Mouse (Mus musculus): Measurements from ENCODE around the gene Specc1. TPM values are rescaled to one million over a fixed set of nuclear protein-coding genes. Genes with fewer than 3 reads are reported as not detected.

Specc1 gene
- total and polyA plus RNA-seq, 3 experiments = 2.5 to 5.8 TPM; not detected in 1

DNA sequence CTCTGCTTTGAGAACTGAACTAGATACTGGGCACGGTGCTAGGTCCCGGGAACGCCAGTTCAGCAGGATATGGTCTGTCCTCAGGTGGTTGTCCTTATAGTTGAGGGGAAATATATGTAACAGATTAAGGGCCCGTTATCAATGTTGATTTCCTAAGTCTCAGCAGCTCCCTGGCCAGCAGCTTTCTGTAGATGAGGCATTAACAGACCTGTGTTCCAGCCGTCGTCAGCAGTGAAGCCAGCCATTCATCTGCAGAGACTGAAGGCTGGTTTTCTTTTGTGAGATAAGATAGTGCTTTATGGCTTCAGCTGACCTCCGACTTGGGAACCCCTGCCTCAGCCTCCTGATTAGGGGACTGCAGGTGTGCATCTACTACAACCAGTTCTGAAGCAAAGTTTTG is 307.5 kb downstream of the Specc1 start:
- TF ChIP-seq ELF1 (IDR thresholded peaks at IDR 0.05; ENCODE audit: low read depth, low read length) (no peak), UBTF (IDR thresholded peaks at IDR 0.05; ENCODE audit: borderline replicate concordance, insufficient read depth, low read depth, low read length) (no peak), MYC (IDR thresholded peaks at IDR 0.05; ENCODE audit: low read depth, low read length) (no peak), ZNF384 (IDR thresholded peaks at IDR 0.05; ENCODE audit: low read depth, low read length) (no peak), E2F4 (IDR thresholded peaks at IDR 0.05; ENCODE audit: borderline replicate concordance, low read depth, low read length) (no peak), MAX (IDR thresholded peaks at IDR 0.05; ENCODE audit: low read length) (no peak), BHLHE40 (IDR thresholded peaks at IDR 0.05; ENCODE audit: borderline replicate concordance, low read depth, low read length) (no peak), RCOR1 (IDR thresholded peaks at IDR 0.05; ENCODE audit: low read depth, low read length) (no peak), SMC3 (IDR thresholded peaks at IDR 0.05; ENCODE audit: low read depth, low read length) (no peak)
- Histone ChIP-seq H3K9me3 (replicated peaks; ENCODE audit: insufficient read depth, low read length) (no peaks in the 10 kb centered on the region), H3K27ac (ENCODE audit: control insufficient read depth, low read depth, low read length) (no peak overlapping the region), H3K4me1 (ENCODE audit: control insufficient read depth in 1 of 2, insufficient read depth in 2 of 2, low read length in 2 of 2) (no peaks in the 10 kb centered on the region), H3K9ac (ENCODE audit: control insufficient read depth, low read depth, low read length, poor library complexity, severe bottlenecking) (no peak overlapping the region), H3K4me3 (ENCODE audit: control insufficient read depth in 1 of 2, insufficient read depth in 1 of 2, low read depth in 2 of 2, low read length in 2 of 2) (no peak overlapping the region), H3K27me3 (ENCODE audit: control insufficient read depth in 1 of 2, insufficient read depth in 2 of 2, low read length in 2 of 2) (no peaks in the 10 kb centered on the region), H3K36me3 (ENCODE audit: control insufficient read depth in 1 of 2, insufficient read depth in 2 of 2, low read length in 2 of 2) (no peaks in the 10 kb centered on the region), H3K79me2 (ENCODE audit: control insufficient read depth, insufficient read depth, low read length, poor library complexity) (no peaks in the 10 kb centered on the region)
- DNase-seq (ENCODE audit: low read depth, low spot score) = no peak

DNA sequence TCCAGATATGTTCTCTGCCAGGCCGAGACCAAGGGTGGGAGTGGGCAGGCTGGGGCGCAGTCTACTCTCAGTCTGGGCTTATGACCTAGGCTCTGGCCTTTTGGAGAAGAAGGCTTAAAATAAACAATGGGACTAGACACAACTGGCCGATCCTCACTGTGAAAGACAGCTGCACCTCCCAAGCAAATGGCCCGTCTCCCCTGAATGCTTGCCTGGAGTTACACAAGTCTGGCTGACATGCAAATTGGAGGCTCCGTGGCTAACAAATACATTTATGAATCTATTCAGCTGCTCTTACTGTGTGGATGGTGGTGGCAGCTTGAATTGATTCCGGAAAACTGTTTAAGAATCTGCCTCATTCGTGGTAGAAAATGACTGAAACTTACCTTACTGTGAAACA is 309.1 kb downstream of the Specc1 start:
- Histone ChIP-seq H3K27me3 (ENCODE audit: control insufficient read depth in 1 of 2, insufficient read depth in 2 of 2, low read length in 2 of 2) (no peaks in the 10 kb centered on the region), H3K4me3 (ENCODE audit: control insufficient read depth in 1 of 2, insufficient read depth in 1 of 2, low read depth in 2 of 2, low read length in 2 of 2) (no peak overlapping the region), H3K9ac (ENCODE audit: control insufficient read depth, low read depth, low read length, poor library complexity, severe bottlenecking) (no peak overlapping the region), H3K9me3 (replicated peaks; ENCODE audit: insufficient read depth, low read length) (no peaks in the 10 kb centered on the region), H3K27ac (ENCODE audit: control insufficient read depth, low read depth, low read length) (no peak overlapping the region), H3K4me1 (ENCODE audit: control insufficient read depth in 1 of 2, insufficient read depth in 2 of 2, low read length in 2 of 2) (no peaks in the 10 kb centered on the region), H3K36me3 (ENCODE audit: control insufficient read depth in 1 of 2, insufficient read depth in 2 of 2, low read length in 2 of 2) (no peaks in the 10 kb centered on the region), H3K79me2 (ENCODE audit: control insufficient read depth, insufficient read depth, low read length, poor library complexity) (no peaks in the 10 kb centered on the region)
- TF ChIP-seq E2F4 (IDR thresholded peaks at IDR 0.05; ENCODE audit: borderline replicate concordance, low read depth, low read length) = no peak
- no peak for TF ChIP-seq GATA1 (IDR thresholded peaks at IDR 0.05; ENCODE audit: low read depth, low read length)
- no peak for TF ChIP-seq MAX (IDR thresholded peaks at IDR 0.05; ENCODE audit: low read length)
- no peak for TF ChIP-seq POLR2AphosphoS2 (IDR thresholded peaks at IDR 0.05; ENCODE audit: low read length)
- TF ChIP-seq TCF12 (IDR thresholded peaks at IDR 0.05; ENCODE audit: low read depth, low read length) = no peak
- no peak for TF ChIP-seq ZMIZ1 (IDR thresholded peaks at IDR 0.05; ENCODE audit: low read depth, low read length)
- TF ChIP-seq MYB (IDR thresholded peaks at IDR 0.05; ENCODE audit: low read depth, low read length) = no peak
- no peak for TF ChIP-seq BHLHE40 (IDR thresholded peaks at IDR 0.05; ENCODE audit: borderline replicate concordance, low read depth, low read length)
- no peak for TF ChIP-seq MEF2A (IDR thresholded peaks at IDR 0.05; ENCODE audit: extremely low read depth, insufficient replicate concordance, low read depth, low read length, poor library complexity, severe bottlenecking)
- no peak for TF ChIP-seq MAZ (IDR thresholded peaks at IDR 0.05; ENCODE audit: low read depth, low read length)
- TF ChIP-seq EP300 (IDR thresholded peaks at IDR 0.05; ENCODE audit: low read depth in 1 of 2, low read length in 2 of 2) = no peak
- TF ChIP-seq ETS1 (IDR thresholded peaks at IDR 0.05; ENCODE audit: low read depth, low read length) = no peak
- TF ChIP-seq GABPA (IDR thresholded peaks at IDR 0.05; ENCODE audit: low read depth, low read length) = no peak
- TF ChIP-seq SMC3 (IDR thresholded peaks at IDR 0.05; ENCODE audit: low read depth, low read length) = no peak
- TF ChIP-seq CHD1 (IDR thresholded peaks at IDR 0.05; ENCODE audit: low read depth, low read length) = no peak
- TF ChIP-seq ZC3H11A (IDR thresholded peaks at IDR 0.05; ENCODE audit: low read depth, low read length) = no peak
- TF ChIP-seq USF1 (IDR thresholded peaks at IDR 0.05; ENCODE audit: low read depth, low read length) = no peak
- TF ChIP-seq MAFK (IDR thresholded peaks at IDR 0.05; ENCODE audit: borderline replicate concordance, low read depth, low read length) = no peak
- TF ChIP-seq NELFE (IDR thresholded peaks at IDR 0.05; ENCODE audit: low read depth, low read length) = no peak
- no peak for DNase-seq (ENCODE audit: low read depth, low spot score)
